ENCODE assay signal across 9 mouse cellular contexts in the genomic region with DNA sequence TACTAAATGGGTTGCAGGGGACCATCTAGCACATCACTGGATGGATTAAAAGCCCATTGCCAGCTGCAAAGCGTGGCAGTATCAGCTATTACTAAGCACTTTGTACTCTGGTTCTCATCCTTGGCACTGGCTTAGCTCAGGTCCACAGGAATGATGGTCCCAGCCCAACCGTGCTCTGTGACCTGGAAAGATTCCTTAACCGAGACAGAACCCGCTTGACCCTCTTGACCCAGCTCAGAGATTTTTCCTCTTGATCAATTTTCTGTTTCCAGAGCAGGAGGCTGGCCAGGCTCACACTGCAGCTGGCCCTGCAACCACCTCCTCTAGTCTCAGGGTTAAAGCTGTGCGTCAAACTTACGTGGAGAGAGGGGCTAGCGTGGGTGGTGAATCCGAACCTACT. TPM values are rescaled to one million over a fixed set of nuclear protein-coding genes. Genes with fewer than 3 reads are reported as not detected.
DNase-seq lines count a peak whose midpoint lies in the region; ATAC-seq lines count a peak whose summit lies in the region.
"Had no signal": no experiment of that assay in that cellular context is flagged by ENCODE, and none has a peak within 500 bp of the region (broad histone marks: within the 10 kb centered on the region; RNA-seq: fewer than 3 reads in every experiment).

No protein-coding gene starts in this region.

- no peak overlapping the region for H3K27ac ChIP-seq in liver, embryonic 13.5 days
- H3K27ac ChIP-seq in forebrain, embryonic 16.5 days (ENCODE audit: low read length) = no peak overlapping the region
- H3K27ac ChIP-seq in kidney, embryonic 16.5 days (ENCODE audit: low read length) = no peak overlapping the region
- H3K27ac ChIP-seq in neural tube, embryonic 14.5 days (ENCODE audit: low read depth, low read length) = no peak overlapping the region

- no peak overlapping the region for H3K9ac ChIP-seq in liver, embryonic 13.5 days
- H3K9ac ChIP-seq in forebrain, embryonic 16.5 days (replicated peaks; ENCODE audit: low read depth, low read length) = peak overlapping the region; percentile 72
- peak overlapping the region; percentile 53 for H3K9ac ChIP-seq in kidney, embryonic 16.5 days (replicated peaks; ENCODE audit: low read length)
- H3K9ac ChIP-seq in neural tube, embryonic 14.5 days (replicated peaks; ENCODE audit: low read depth, low read length) = peak overlapping the region; percentile 64

- WGBS in liver, embryonic 13.5 days (ENCODE audit: insufficient replicate concordance) = 70% methylated on average over 8 of the region's 8 CpGs
- WGBS in forebrain, embryonic 16.5 days = 38% methylated on average over 8 of the region's 8 CpGs
- WGBS in kidney, embryonic 16.5 days = 33% methylated on average over 8 of the region's 8 CpGs
- 51% methylated on average over 8 of the region's 8 CpGs for WGBS in neural tube, embryonic 14.5 days

- no peaks in the 10 kb centered on the region for H3K36me3 ChIP-seq in liver, embryonic 13.5 days
- no peaks in the 10 kb centered on the region for H3K36me3 ChIP-seq in forebrain, embryonic 16.5 days (ENCODE audit: control insufficient read depth, insufficient read depth)
- H3K36me3 ChIP-seq in kidney, embryonic 16.5 days (ENCODE audit: insufficient read depth, low read length) = no peaks in the 10 kb centered on the region
- no peaks in the 10 kb centered on the region for H3K36me3 ChIP-seq in neural tube, embryonic 14.5 days (ENCODE audit: control insufficient read depth, insufficient read depth, low read length)
- H3K36me3 ChIP-seq: G1E had no signal

- H3K27me3 ChIP-seq in liver, embryonic 13.5 days = no peaks in the 10 kb centered on the region; the same call in 1 of the 2 replicates
- no peaks in the 10 kb centered on the region for H3K27me3 ChIP-seq in forebrain, embryonic 16.5 days (replicated peaks; ENCODE audit: control insufficient read depth, insufficient read depth, low read length)
- no peaks in the 10 kb centered on the region for H3K27me3 ChIP-seq in kidney, embryonic 16.5 days (ENCODE audit: insufficient read depth, low read length)
- no peaks in the 10 kb centered on the region for H3K27me3 ChIP-seq in neural tube, embryonic 14.5 days (ENCODE audit: control insufficient read depth, insufficient read depth, low read length)

- no peak overlapping the region for H3K4me3 ChIP-seq in liver, embryonic 13.5 days (replicated peaks)
- peak overlapping the region; percentile 66 for H3K4me3 ChIP-seq in forebrain, embryonic 16.5 days (replicated peaks; ENCODE audit: low read length)
- peak overlapping the region; percentile 54 for H3K4me3 ChIP-seq in kidney, embryonic 16.5 days (ENCODE audit: low read length)
- H3K4me3 ChIP-seq in neural tube, embryonic 14.5 days (ENCODE audit: low read depth, low read length) = peak overlapping the region; percentile 36

- H3K4me2 ChIP-seq in liver, embryonic 13.5 days = peak overlapping the region; percentile 19; the same call in 1 of the 2 replicates
- peak overlapping the region; percentile 76 for H3K4me2 ChIP-seq in forebrain, embryonic 16.5 days (ENCODE audit: low read length)
- peak overlapping the region; percentile 67 for H3K4me2 ChIP-seq in kidney, embryonic 16.5 days (replicated peaks; ENCODE audit: low read depth, low read length)
- peak overlapping the region; percentile 82 for H3K4me2 ChIP-seq in neural tube, embryonic 14.5 days (ENCODE audit: low read depth, low read length)

- H3K9me3 ChIP-seq in liver, embryonic 13.5 days (replicated peaks) = no peaks in the 10 kb centered on the region
- H3K9me3 ChIP-seq in forebrain, embryonic 16.5 days (ENCODE audit: control insufficient read depth, low read length) = no peaks in the 10 kb centered on the region
- H3K9me3 ChIP-seq in kidney, embryonic 16.5 days (ENCODE audit: low read length) = no peaks in the 10 kb centered on the region
- no peaks in the 10 kb centered on the region for H3K9me3 ChIP-seq in neural tube, embryonic 14.5 days (ENCODE audit: control insufficient read depth, low read length)
- H3K9me3 ChIP-seq: G1E had no signal

- DNase-seq in liver, embryonic 13.5 days = no peak
- DNase-seq in liver = no peak
- no peak for DNase-seq in urinary bladder, postnatal 14 days (ENCODE audit: low spot score)
- DNase-seq in urinary bladder, postnatal 36 days (ENCODE audit: low spot score in 2 of 2) = no peak
- no peak for DNase-seq in lung, postnatal 36 days

- H3K4me1 ChIP-seq in liver, embryonic 13.5 days (replicated peaks) = no peaks in the 10 kb centered on the region
- H3K4me1 ChIP-seq in forebrain, embryonic 16.5 days (replicated peaks; ENCODE audit: control insufficient read depth, insufficient read depth, low read length) = peaks cover 30% of the 10 kb centered on the region
- peaks cover 23% of the 10 kb centered on the region for H3K4me1 ChIP-seq in kidney, embryonic 16.5 days (ENCODE audit: insufficient read depth, low read length)
- H3K4me1 ChIP-seq in neural tube, embryonic 14.5 days (ENCODE audit: control insufficient read depth, insufficient read depth, low read length) = peaks cover 23% of the 10 kb centered on the region

- ATAC-seq in liver, embryonic 13.5 days (ENCODE audit: low read depth) = no peak
- no peak for ATAC-seq in forebrain, embryonic 16.5 days
- no peak for ATAC-seq in kidney, embryonic 16.5 days (ENCODE audit: low FRiP score, low TSS enrichment)
- ATAC-seq in neural tube, embryonic 14.5 days (ENCODE audit: low read depth) = no peak

RNA-seq across cellular contexts. Expression of gene Camk1g, which starts 1.0 kb away (rescaled TPM):
- 0.35 and 0.59 TPM in 2 replicates for polyA plus RNA-seq in liver, embryonic 13.5 days (2015; fragmentation: Nextera tagmentation; extraction: Ambion mirVana)
- polyA plus RNA-seq in forebrain, embryonic 16.5 days (2015; fragmentation: Nextera tagmentation; extraction: Ambion mirVana) = 49.9 and 51.9 TPM in 2 replicates
- 14.1 and 16.2 TPM in 2 replicates for polyA plus RNA-seq in kidney, embryonic 16.5 days (2015; fragmentation: Nextera tagmentation; extraction: Ambion mirVana)
- 45.3 and 51.0 TPM in 2 replicates for polyA plus RNA-seq in neural tube, embryonic 14.5 days (2014; fragmentation: Nextera tagmentation; extraction: Ambion mirVana)
- polyA plus RNA-seq: G1E had no signal

Comparison
In these comparisons a context has a peak if more than half of its experiments do, and no peak if none do; other contexts are left out.
1. H3K4me2 ChIP-seq: peak in every context shown above with its lines; median percentile 82 in neural tube, embryonic 14.5 days; 76 in forebrain, embryonic 16.5 days; 67 in kidney, embryonic 16.5 days; 19 in liver, embryonic 13.5 days.